Mouse (Mus musculus) cortical plate, adult 2 months (tissue): Measurements from ENCODE around the gene Zfp715.
"Not testable (repeated sequence)": the region's sequence is repeated elsewhere in the genome, so short reads cannot be mapped to it uniquely, and the experiment has no call there.

Experiments
- CTCF ChIP-seq: fragments of 200-500 bp; IDR thresholded peaks from 2 replicates; pipeline ENCODE4 v1.5.1; 2011; ENCODE audit warnings: mild to moderate bottlenecking, control low read depth, low read length; ENCODE audit not compliant: insufficient read depth; ENCODE audit errors: extremely low read depth
- POLR2A ChIP-seq: fragments of 200-500 bp; IDR thresholded peaks from 2 replicates; pipeline ENCODE4 v1.6.1; 2011; ENCODE audit warnings: mild to moderate bottlenecking, low read length, control low read depth; ENCODE audit not compliant: insufficient read depth; ENCODE audit errors: extremely low read depth

GRCm38 (mm10) chr7:43276178-43276577, 36.9 kb downstream of the Zfp715 start:
- TF ChIP-seq CTCF, POLR2A: not testable (repeated sequence)
